Mouse (Mus musculus) spleen, adult 2 months (tissue): ENCODE results near the gene Mdm1.

Experiments
- CTCF ChIP-seq: fragments of 200-500 bp; IDR thresholded peaks from 2 replicates; pipeline ENCODE4 v1.5.1; 2011; ENCODE audit warnings: mild to moderate bottlenecking, inconsistent platforms; ENCODE audit not compliant: insufficient read depth, insufficient read length, insufficient replicate concordance; ENCODE audit errors: extremely low read depth
- POLR2A ChIP-seq: fragments of 200-500 bp; IDR thresholded peaks from 2 replicates; pipeline ENCODE4 v1.6.1; 2011; ENCODE audit warnings: low read depth, low read length, inconsistent platforms

DNA sequence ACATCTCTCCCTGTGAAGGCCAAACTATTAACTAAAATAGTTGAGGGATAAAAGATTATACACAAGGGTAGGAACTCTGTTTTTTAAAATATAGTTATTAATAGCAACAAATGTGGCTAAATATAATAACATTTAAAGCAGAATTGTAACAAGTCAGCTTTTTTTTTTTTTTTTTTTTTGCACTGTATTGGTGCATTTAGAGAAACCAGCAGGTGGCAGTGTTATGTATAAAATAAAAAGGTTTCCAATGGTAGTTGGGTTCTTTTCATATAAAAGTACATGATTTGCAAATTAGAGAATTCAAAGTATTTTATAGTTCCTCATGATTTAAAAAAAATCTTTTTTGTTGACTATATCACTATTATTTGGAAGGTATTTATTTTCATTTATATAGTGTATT is 14.3 kb downstream of the Mdm1 start:
- TF ChIP-seq POLR2A (no peak), CTCF (no peak)
